Mouse (Mus musculus) G1E (cell line): ENCODE data around the gene Cd151. TPM values are rescaled to one million over a fixed set of nuclear protein-coding genes. Genes with fewer than 3 reads are reported as not detected.

Experiments
- ATAC-seq: 2 replicates; pipeline ENCODE4 v1.8.0; 2016; ENCODE audit warnings: mild to moderate bottlenecking; ENCODE audit not compliant: insufficient number of reproducible peaks, poor library complexity, low FRiP score, severe bottlenecking; ENCODE audit errors: extremely low read depth
- DNase-seq: peaks from one replicate; pipeline ENCODE4 v3.0.0; 2012; ENCODE audit warnings: low spot score
- H3K27me3 ChIP-seq: 2 replicates; pipeline ENCODE4 v1.6.1; 2012; ENCODE audit warnings: mild to moderate bottlenecking, low read length, inconsistent platforms; ENCODE audit not compliant: insufficient read depth
- H3K36me3 ChIP-seq: replicated peaks from 2 replicates; pipeline ENCODE3; 2012; ENCODE audit warnings: mild to moderate bottlenecking, inconsistent platforms
- H3K4me1 ChIP-seq: 2 replicates; pipeline ENCODE4 v1.6.1; 2012; ENCODE audit warnings: low read depth, low read length, inconsistent platforms, mixed read lengths; ENCODE audit not compliant: insufficient read depth
- H3K4me3 ChIP-seq: 2 replicates; pipeline ENCODE4 v1.5.1; 2012; ENCODE audit warnings: low read depth, mild to moderate bottlenecking, inconsistent platforms, low read length, moderate library complexity, mixed read lengths
- H3K9me3 ChIP-seq: replicated peaks from 2 replicates; pipeline ENCODE4 v1.6.1; 2012; ENCODE audit warnings: inconsistent platforms
- CTCF ChIP-seq: IDR thresholded peaks from 2 replicates; pipeline ENCODE4 v1.5.1; 2012; ENCODE audit warnings: low read depth, low read length, inconsistent platforms, mixed read lengths
- GATA1 ChIP-seq: IDR thresholded peaks from 2 replicates; pipeline ENCODE4 v1.6.1; 2012; ENCODE audit warnings: borderline replicate concordance, low read length, inconsistent platforms, mixed read lengths
- GATA2 ChIP-seq: IDR thresholded peaks from 2 replicates; pipeline ENCODE4 v1.6.1; 2012; ENCODE audit warnings: low read depth, low read length, inconsistent platforms, borderline replicate concordance
- POLR2AphosphoS5 ChIP-seq: IDR thresholded peaks from 2 replicates; pipeline ENCODE4 v1.6.1; 2012; ENCODE audit warnings: low read depth, low read length, inconsistent platforms; ENCODE audit not compliant: insufficient replicate concordance
- TAL1 ChIP-seq: conservative IDR thresholded peaks from 2 replicates; pipeline ENCODE4 v1.6.1; 2012; ENCODE audit warnings: low read depth, low read length, inconsistent platforms, mixed read lengths
- polyA plus RNA-seq: library from polyadenylated mRNA; stranded (reverse); fragments of >175 nt; gene quantifications from 2 replicates; pipeline ENCODE4 v1.2.3, GENCODE M21; 2012
- total RNA-seq, 2 experiments: library from RNA; stranded (forward) in 1 of 2; stranded (reverse) in 1 of 2; fragments of 200-1000 nt in 1 of 2; fragments of >200 nt in 1 of 2; fragmentation: Nextera tagmentation in 1 of 2; gene quantifications; 2 replicates each; pipeline ENCODE4 v1.2.3; 2014 to 2017

Cd151 gene
- total and polyA plus RNA-seq, 3 experiments = 13.3 to 24.3 (median 13.8) TPM

GRCm38 (mm10) chr7:141464603-141465201, 2.5 kb upstream of the Cd151 start:
- ATAC-seq (no peak), DNase-seq (no peak)
- peaks cover 26% of the 10 kb centered on the region for H3K36me3 ChIP-seq
- H3K4me3 ChIP-seq = 0 out of 2 replicates have a peak overlapping the region, but pooled peaks have one; percentile 5
- H3K27me3 ChIP-seq = peaks cover 50% of the 10 kb centered on the region
- H3K9me3 ChIP-seq = no peaks in the 10 kb centered on the region
- TF ChIP-seq GATA2 (no peak), TAL1 (no peak), CTCF (no peak), POLR2AphosphoS5 (no peak), GATA1 (no peak)
- H3K4me1 ChIP-seq = peaks cover 65% of the 10 kb centered on the region

- Histone ChIP-seq H3K36me3 (peaks cover 26% of the 10 kb centered on the region), H3K27me3 (peaks cover 50% of the 10 kb centered on the region), H3K4me3 (no peak overlapping the region), H3K4me1 (peaks cover 73% of the 10 kb centered on the region), H3K9me3 (no peaks in the 10 kb centered on the region)
- ATAC-seq (no peak), DNase-seq (no peak)
- TF ChIP-seq GATA1 (no peak), CTCF (no peak), TAL1 (no peak), GATA2 (no peak), POLR2AphosphoS5 (no peak)
Measured at GRCm38 (mm10) chr7:141465388-141466044, 1.7 kb upstream of the Cd151 start.

GRCm38 (mm10) chr7:141466045-141466394, 1.2 kb upstream of the Cd151 start:
- no peak for TF ChIP-seq CTCF
- TF ChIP-seq GATA2 = no peak
- TF ChIP-seq POLR2AphosphoS5 = no peak

GRCm38 (mm10) chr7:141466607-141467148, 514 bp upstream of the Cd151 start:
- Histone ChIP-seq H3K9me3 (no peaks in the 10 kb centered on the region), H3K36me3 (peaks cover 31% of the 10 kb centered on the region), H3K27me3 (peaks cover 40% of the 10 kb centered on the region), H3K4me1 (peaks cover 83% of the 10 kb centered on the region), H3K4me3 (peak overlapping the region; percentile 78; the same call in 1 of the 2 replicates)
- ATAC-seq (no peak), DNase-seq (no peak)
- TF ChIP-seq GATA2 (no peak), POLR2AphosphoS5 (no peak), CTCF (no peak), GATA1 (no peak)

More at GRCm38 (mm10) chr7:141466045-141466394, 1.2 kb upstream of the Cd151 start:
- DNase-seq (no peak), ATAC-seq (no peak)
- Histone ChIP-seq H3K9me3 (no peaks in the 10 kb centered on the region), H3K36me3 (peaks cover 26% of the 10 kb centered on the region), H3K4me1 (peaks cover 77% of the 10 kb centered on the region), H3K4me3 (no peak overlapping the region), H3K27me3 (peaks cover 46% of the 10 kb centered on the region)

- Histone ChIP-seq H3K4me3 (peak overlapping the region; percentile 78), H3K36me3 (peaks cover 44% of the 10 kb centered on the region), H3K4me1 (peaks cover 85% of the 10 kb centered on the region), H3K9me3 (no peaks in the 10 kb centered on the region), H3K27me3 (peaks cover 26% of the 10 kb centered on the region)
- TF ChIP-seq TAL1 (no peak), POLR2AphosphoS5 (peak; percentile 21; the same call in 1 of the 2 replicates)
- DNase-seq (no peak), ATAC-seq (no peak)
Measured at GRCm38 (mm10) chr7:141468164-141468521, 951 bp downstream of the Cd151 start.

- Histone ChIP-seq H3K4me3 (peak overlapping the region; percentile 78), H3K4me1 (peaks cover 88% of the 10 kb centered on the region), H3K27me3 (peaks cover 21% of the 10 kb centered on the region), H3K9me3 (no peaks in the 10 kb centered on the region), H3K36me3 (peaks cover 49% of the 10 kb centered on the region)
- peak; percentile 94 for DNase-seq
- TF ChIP-seq CTCF (no peak), GATA1 (no peak), POLR2AphosphoS5 (peak; percentile 9; the same call in 1 of the 2 replicates)
- peak; percentile 89 for ATAC-seq
Measured at GRCm38 (mm10) chr7:141468522-141469211, 1.5 kb downstream of the Cd151 start.
